Mouse (Mus musculus) neural tube, embryonic 11.5 days (tissue): Measurements from ENCODE around the gene Hectd1. TPM values are rescaled to one million over a fixed set of nuclear protein-coding genes. Genes with fewer than 3 reads are reported as not detected.

ENCODE experiments used
- ATAC-seq: fragments of 200-750 bp; cut with Nextera tagmentation; 2 replicates; pipeline ENCODE4 v1.8.0; 2017; ENCODE audit warnings: moderate number of reproducible peaks, mild to moderate bottlenecking, moderate TSS enrichment, moderate library complexity; ENCODE audit not compliant: insufficient read depth, low FRiP score, low TSS enrichment
- DNase-seq: peaks from one replicate; pipeline ENCODE4 v3.0.0-alpha.2; 2015; ENCODE audit warnings: low spot score
- H3K27ac ChIP-seq: fragments of 300-500 bp; sonication (generic); 2 replicates; pipeline ENCODE4 v1.5.1; 2014; ENCODE audit warnings: low read depth, mild to moderate bottlenecking, low read length
- H3K27me3 ChIP-seq: fragments of 300-500 bp; sonication (generic); 2 replicates; pipeline ENCODE4 v1.6.1; 2014; ENCODE audit warnings: mild to moderate bottlenecking, low read length, mixed read lengths; ENCODE audit not compliant: control insufficient read depth, insufficient read depth
- H3K36me3 ChIP-seq: fragments of 300-500 bp; sonication (generic); 2 replicates; pipeline ENCODE4 v1.6.1; 2014; ENCODE audit warnings: mild to moderate bottlenecking, low read length, moderate library complexity, mixed read lengths; ENCODE audit not compliant: control insufficient read depth, insufficient read depth
- H3K4me1 ChIP-seq: fragments of 300-500 bp; sonication (generic); 2 replicates; pipeline ENCODE4 v1.6.1; 2014; ENCODE audit warnings: low read length, mixed read lengths; ENCODE audit not compliant: control insufficient read depth, insufficient read depth
- H3K4me2 ChIP-seq: fragments of 300-500 bp; sonication (generic); 2 replicates; pipeline ENCODE4 v1.6.1; 2014; ENCODE audit warnings: low read depth, mild to moderate bottlenecking, moderate library complexity
- H3K4me3 ChIP-seq: fragments of 300-500 bp; sonication (generic); 2 replicates; pipeline ENCODE4 v1.5.1; 2014; ENCODE audit warnings: low read depth, low read length
- H3K9ac ChIP-seq: fragments of 300-500 bp; sonication (generic); 2 replicates; pipeline ENCODE4 v1.6.1; 2014; ENCODE audit warnings: mild to moderate bottlenecking, low read length
- H3K9me3 ChIP-seq: fragments of 300-500 bp; sonication (generic); 2 replicates; pipeline ENCODE4 v1.6.1; 2016; ENCODE audit warnings: low read length; ENCODE audit not compliant: control insufficient read depth
- WGBS: fragments of 180-500 bp; shearing (Covaris S2); extraction: QIAGEN DNeasy Blood & Tissue Kit; methylation state at CpG from one replicate; pipeline ENCODE4 v1.1.7; 2014; 5-methylcytosine and 5-hydroxymethylcytosine counted together
- polyA plus RNA-seq: library from polyadenylated mRNA; unstranded; fragments of >200 nt; fragmentation: Nextera tagmentation; extraction: Ambion mirVana; gene quantifications from 2 replicates; pipeline ENCODE4 v1.2.1, GENCODE M21; 2014

The Hectd1 gene
- polyA plus RNA-seq, 1 experiment from 2014 or later, result 36.4 TPM

- H3K4me2 ChIP-seq, result no peak overlapping the region
- H3K9ac ChIP-seq, result no peak overlapping the region
- ATAC-seq (no peak), DNase-seq (no peak)
- H3K27ac ChIP-seq, result no peak overlapping the region
- no peaks in the 10 kb centered on the region for H3K9me3 ChIP-seq
- H3K4me1 ChIP-seq, result no peaks in the 10 kb centered on the region
- H3K27me3 ChIP-seq, result no peaks in the 10 kb centered on the region
- no peak overlapping the region for H3K4me3 ChIP-seq
- WGBS, result 75% methylated on average over 7 of the region's 7 CpGs
- H3K36me3 ChIP-seq, result no peaks in the 10 kb centered on the region
Observed at GRCm38 (mm10) chr12:51735840-51736271, 93.5 kb downstream of the Hectd1 start.

- WGBS, result 81% methylated on average over 14 of the region's 14 CpGs
- no peak overlapping the region for H3K4me3 ChIP-seq
- ATAC-seq, result no peak
Observed at GRCm38 (mm10) chr12:51734605-51735211, 94.6 kb downstream of the Hectd1 start.

GRCm38 (mm10) chr12:51729827-51730226, 99.5 kb downstream of the Hectd1 start:
- Histone ChIP-seq H3K27me3 (no peaks in the 10 kb centered on the region), H3K9me3 (no peaks in the 10 kb centered on the region), H3K4me2 (no peak overlapping the region), H3K4me1 (no peaks in the 10 kb centered on the region), H3K27ac (no peak overlapping the region), H3K9ac (no peak overlapping the region), H3K4me3 (no peak overlapping the region), H3K36me3 (no peaks in the 10 kb centered on the region)
- no peak for ATAC-seq
- DNase-seq, result no peak
- 95% methylated on average over 9 of the region's 9 CpGs for WGBS

More at GRCm38 (mm10) chr12:51734605-51735211, 94.6 kb downstream of the Hectd1 start:
- no peak overlapping the region for H3K4me2 ChIP-seq
- no peaks in the 10 kb centered on the region for H3K4me1 ChIP-seq
- no peak overlapping the region for H3K9ac ChIP-seq
- no peak for DNase-seq
- no peak overlapping the region for H3K27ac ChIP-seq
- no peaks in the 10 kb centered on the region for H3K27me3 ChIP-seq
- no peaks in the 10 kb centered on the region for H3K36me3 ChIP-seq
- no peaks in the 10 kb centered on the region for H3K9me3 ChIP-seq

- no peaks in the 10 kb centered on the region for H3K36me3 ChIP-seq
- H3K27me3 ChIP-seq, result no peaks in the 10 kb centered on the region
- no peak overlapping the region for H3K4me3 ChIP-seq
- WGBS, result 81% methylated on average over 11 of the region's 11 CpGs
- ATAC-seq (no peak), DNase-seq (no peak)
- H3K9ac ChIP-seq, result no peak overlapping the region
- H3K27ac ChIP-seq, result no peak overlapping the region
- H3K9me3 ChIP-seq, result no peaks in the 10 kb centered on the region
- no peak overlapping the region for H3K4me2 ChIP-seq
- H3K4me1 ChIP-seq, result no peaks in the 10 kb centered on the region
Observed at GRCm38 (mm10) chr12:51729058-51729457, 100.3 kb downstream of the Hectd1 start.

- no peak overlapping the region for H3K27ac ChIP-seq
- ATAC-seq (no peak), DNase-seq (no peak)
- no peak overlapping the region for H3K4me2 ChIP-seq
- no peaks in the 10 kb centered on the region for H3K27me3 ChIP-seq
- no peaks in the 10 kb centered on the region for H3K9me3 ChIP-seq
- H3K36me3 ChIP-seq, result no peaks in the 10 kb centered on the region
- no peak overlapping the region for H3K9ac ChIP-seq
- H3K4me3 ChIP-seq, result no peak overlapping the region
- WGBS, result 93% methylated on average over 8 of the region's 8 CpGs
- no peaks in the 10 kb centered on the region for H3K4me1 ChIP-seq
Observed at GRCm38 (mm10) chr12:51721836-51722235, 107.5 kb downstream of the Hectd1 start.

GRCm38 (mm10) chr12:51718617-51719016, 110.7 kb downstream of the Hectd1 start:
- 95% methylated on average over 6 of the region's 6 CpGs for WGBS
- Histone ChIP-seq H3K27ac (no peak overlapping the region), H3K9me3 (no peaks in the 10 kb centered on the region), H3K4me3 (no peak overlapping the region), H3K36me3 (no peaks in the 10 kb centered on the region), H3K27me3 (no peaks in the 10 kb centered on the region), H3K4me1 (no peaks in the 10 kb centered on the region), H3K9ac (no peak overlapping the region), H3K4me2 (no peak overlapping the region)
- ATAC-seq (no peak), DNase-seq (no peak)

- Histone ChIP-seq H3K36me3 (no peaks in the 10 kb centered on the region), H3K9ac (no peak overlapping the region), H3K9me3 (no peaks in the 10 kb centered on the region), H3K4me2 (no peak overlapping the region), H3K4me3 (no peak overlapping the region), H3K4me1 (no peaks in the 10 kb centered on the region), H3K27ac (no peak overlapping the region), H3K27me3 (no peaks in the 10 kb centered on the region)
- DNase-seq, result no peak
- 65% methylated on average over 1 of the region's 1 CpGs for whole genome bisulfite sequencing
- ATAC-seq, result no peak
Observed at GRCm38 (mm10) chr12:51712685-51713084, 116.7 kb downstream of the Hectd1 start.

- DNase-seq, result no peak
- no peak for ATAC-seq
- no peaks in the 10 kb centered on the region for H3K36me3 ChIP-seq
- no peak overlapping the region for H3K27ac ChIP-seq
- H3K9ac ChIP-seq, result no peak overlapping the region
- H3K4me1 ChIP-seq, result no peaks in the 10 kb centered on the region
- H3K4me3 ChIP-seq, result no peak overlapping the region
- no peak overlapping the region for H3K4me2 ChIP-seq
- no peaks in the 10 kb centered on the region for H3K27me3 ChIP-seq
- H3K9me3 ChIP-seq, result no peaks in the 10 kb centered on the region
- 61% methylated on average over 5 of the region's 5 CpGs for WGBS
Observed at GRCm38 (mm10) chr12:51710154-51710553, 119.2 kb downstream of the Hectd1 start.

GRCm38 (mm10) chr12:51709741-51710140, 119.6 kb downstream of the Hectd1 start:
- Histone ChIP-seq H3K36me3 (no peaks in the 10 kb centered on the region), H3K4me3 (no peak overlapping the region), H3K27ac (no peak overlapping the region), H3K9ac (no peak overlapping the region), H3K27me3 (no peaks in the 10 kb centered on the region), H3K4me1 (no peaks in the 10 kb centered on the region), H3K4me2 (no peak overlapping the region), H3K9me3 (no peaks in the 10 kb centered on the region)
- no peak for ATAC-seq
- DNase-seq, result no peak
- WGBS, result 76% methylated on average over 3 of the region's 3 CpGs
